In genomic region chr10:83359451-83359850, GRCm38 (mm10) we compare ENCODE assay signal across 8 mouse cellular contexts. TPM values are rescaled to one million over a fixed set of nuclear protein-coding genes. Genes with fewer than 3 reads are reported as not detected.
DNase-seq lines count a peak whose midpoint lies in the region; ATAC-seq and TF ChIP-seq lines count a peak whose summit lies in the region.

No protein-coding gene starts in this region.

- H3K27ac ChIP-seq in heart, embryonic 13.5 days (replicated peaks), result no peak overlapping the region; the same call in 1 of the 2 replicates
- H3K27ac ChIP-seq in cortical plate, adult 2 months (ENCODE audit: insufficient read depth, low read length), result peak overlapping the region; percentile 60; the same call in 1 of the 2 replicates
- H3K27ac ChIP-seq in intestine, postnatal 0 days (ENCODE audit: low read depth, low read length), result no peak overlapping the region
- H3K27ac ChIP-seq in midbrain, embryonic 14.5 days (replicated peaks; ENCODE audit: low read depth, low read length), result peak overlapping the region; percentile 63

- WGBS in heart, embryonic 13.5 days, result 85% methylated on average over 4 of the region's 4 CpGs
- WGBS in intestine, postnatal 0 days, result 68% methylated on average over 4 of the region's 4 CpGs
- WGBS in midbrain, embryonic 14.5 days, result 86% methylated on average over 4 of the region's 4 CpGs

- peaks cover 21% of the 10 kb centered on the region for H3K36me3 ChIP-seq in heart, embryonic 13.5 days
- peaks cover 21% of the 10 kb centered on the region for H3K36me3 ChIP-seq in intestine, postnatal 0 days (ENCODE audit: control insufficient read depth, insufficient read depth)
- H3K36me3 ChIP-seq in midbrain, embryonic 14.5 days (ENCODE audit: control insufficient read depth, insufficient read depth, low read length), result peaks cover 19% of the 10 kb centered on the region

- no peak for TF ChIP-seq CTCF in cortical plate, adult 2 months (IDR thresholded peaks at IDR 0.05; ENCODE audit: extremely low read depth, insufficient read depth, low read length)
- TF ChIP-seq CTCF in intestine, postnatal 0 days (IDR thresholded peaks at IDR 0.05; ENCODE audit: low read depth), result no peak

- H3K9me3 ChIP-seq in heart, embryonic 13.5 days, result no peaks in the 10 kb centered on the region
- H3K9me3 ChIP-seq in intestine, postnatal 0 days (ENCODE audit: control insufficient read depth), result no peaks in the 10 kb centered on the region
- H3K9me3 ChIP-seq in midbrain, embryonic 14.5 days (ENCODE audit: control insufficient read depth, low read length), result no peaks in the 10 kb centered on the region

- H3K4me2 ChIP-seq in heart, embryonic 13.5 days, result peak overlapping the region; percentile 89
- peak overlapping the region; percentile 92 for H3K4me2 ChIP-seq in intestine, postnatal 0 days (replicated peaks; ENCODE audit: low read depth)
- H3K4me2 ChIP-seq in midbrain, embryonic 14.5 days (ENCODE audit: low read length), result peak overlapping the region; percentile 86

- no peak for ATAC-seq in heart, embryonic 13.5 days (ENCODE audit: extremely low read depth, insufficient number of reproducible peaks, low FRiP score, low TSS enrichment)
- ATAC-seq in intestine, postnatal 0 days, result no peak
- ATAC-seq in midbrain, embryonic 14.5 days (ENCODE audit: low FRiP score, low TSS enrichment), result no peak
- no peak for ATAC-seq in megakaryocyte-erythroid progenitor cell, adult 5-6 weeks (replicated peaks; ENCODE audit: low FRiP score, low TSS enrichment, poor library complexity, severe bottlenecking)

- peak overlapping the region; percentile 52; the same call in 1 of the 2 replicates for H3K9ac ChIP-seq in heart, embryonic 13.5 days
- H3K9ac ChIP-seq in intestine, postnatal 0 days (ENCODE audit: low read depth, low read length), result no peak overlapping the region
- no peak overlapping the region; the same call in 1 of the 2 replicates for H3K9ac ChIP-seq in midbrain, embryonic 14.5 days (replicated peaks; ENCODE audit: low read length)

- no peak for TF ChIP-seq POLR2A in cortical plate, adult 2 months (IDR thresholded peaks at IDR 0.05; ENCODE audit: extremely low read depth, insufficient read depth, low read length)

- no peak for DNase-seq in heart, adult 9 months (ENCODE audit: low spot score in 2 of 2)
- DNase-seq in midbrain, embryonic 14.5 days, result no peak
- DNase-seq in urinary bladder, postnatal 36 days (ENCODE audit: low spot score in 2 of 2), result no peak
- DNase-seq in left cerebral cortex, postnatal 10 days (ENCODE audit: extremely low spot score in 1 of 2, low spot score in 2 of 2), result no peak

- intact Hi-C loops in left cerebral cortex, postnatal 10 days (cut with DNase I), result loop anchor here (10.0 kb wide), 1 partner anchor 455 kb away; no protein-coding TSS in a partner anchor

- H3K4me3 ChIP-seq in heart, embryonic 13.5 days, result peak overlapping the region; percentile 93
- H3K4me3 ChIP-seq in cortical plate, adult 2 months (ENCODE audit: insufficient read depth, low read length), result peak overlapping the region; percentile 70
- H3K4me3 ChIP-seq in intestine, postnatal 0 days (ENCODE audit: low read depth, low read length), result peak overlapping the region; percentile 74
- peak overlapping the region; percentile 84 for H3K4me3 ChIP-seq in midbrain, embryonic 14.5 days (replicated peaks; ENCODE audit: low read depth, low read length)

- H3K27me3 ChIP-seq in heart, embryonic 13.5 days (replicated peaks), result no peaks in the 10 kb centered on the region
- no peaks in the 10 kb centered on the region for H3K27me3 ChIP-seq in intestine, postnatal 0 days (replicated peaks; ENCODE audit: control insufficient read depth, insufficient read depth, low read length)
- H3K27me3 ChIP-seq in midbrain, embryonic 14.5 days (ENCODE audit: control insufficient read depth, insufficient read depth, low read length), result no peaks in the 10 kb centered on the region

- H3K4me1 ChIP-seq in heart, embryonic 13.5 days, result peaks cover 37% of the 10 kb centered on the region
- no peaks in the 10 kb centered on the region; the same call in 1 of the 2 replicates for H3K4me1 ChIP-seq in cortical plate, adult 2 months (ENCODE audit: control insufficient read depth, insufficient read depth, low read length)
- no peaks in the 10 kb centered on the region for H3K4me1 ChIP-seq in intestine, postnatal 0 days (replicated peaks; ENCODE audit: control insufficient read depth, insufficient read depth, low read length)
- peaks cover 11% of the 10 kb centered on the region for H3K4me1 ChIP-seq in midbrain, embryonic 14.5 days (ENCODE audit: control insufficient read depth, insufficient read depth, low read length)

RNA-seq across cellular contexts. Expression of gene D10Wsu102e, which starts 0.6 kb away (rescaled TPM):
- 0.39 and 0.40 TPM in 2 replicates for polyA plus RNA-seq in heart, embryonic 13.5 days (2015; fragmentation: Nextera tagmentation; extraction: Ambion mirVana)
- 1.4 and 1.5 TPM in 2 replicates for polyA plus RNA-seq in cortical plate, adult 2 months (2012; rRNA removed)
- polyA plus RNA-seq in intestine, postnatal 0 days (2015; fragmentation: Nextera tagmentation; extraction: Ambion mirVana), result 0.17 and 0.21 TPM in 2 replicates
- polyA plus RNA-seq in midbrain, embryonic 14.5 days (2014; fragmentation: Nextera tagmentation; extraction: Ambion mirVana), result 1.0 and 1.1 TPM in 2 replicates
- total RNA-seq in megakaryocyte-erythroid progenitor cell, adult 5-6 weeks (2014; fragmentation: Nextera tagmentation), result 1.7 TPM in 2 replicates
- total RNA-seq in megakaryocyte-erythroid progenitor cell, adult 5-6 weeks (2017), result 1.5 and 1.8 TPM in 2 replicates
- 1 to 10 TPM; 2.8 to 3.3 TPM for total RNA-seq in left cerebral cortex, postnatal 10 days (2021)

RNA-seq across cellular contexts. Expression of gene Slc41a2, which starts 21.8 kb away (rescaled TPM):
- 0.61 and 0.62 TPM in 2 replicates for polyA plus RNA-seq in heart, embryonic 13.5 days (2015; fragmentation: Nextera tagmentation; extraction: Ambion mirVana)
- 11.1 and 12.0 TPM in 2 replicates for polyA plus RNA-seq in cortical plate, adult 2 months (2012; rRNA removed)
- 1.6 and 1.9 TPM in 2 replicates for polyA plus RNA-seq in intestine, postnatal 0 days (2015; fragmentation: Nextera tagmentation; extraction: Ambion mirVana)
- polyA plus RNA-seq in midbrain, embryonic 14.5 days (2014; fragmentation: Nextera tagmentation; extraction: Ambion mirVana), result 8.6 and 9.9 TPM in 2 replicates
- total RNA-seq in megakaryocyte-erythroid progenitor cell, adult 5-6 weeks (2014; fragmentation: Nextera tagmentation), result not detected in 2 replicates
- total RNA-seq in megakaryocyte-erythroid progenitor cell, adult 5-6 weeks (2017), result 3.8 TPM in 1 of 2 replicates, not detected in the other
- total RNA-seq in left cerebral cortex, postnatal 10 days (2021), result 10 to 100 TPM; 35.6 to 37.7 TPM

Comparison
In these comparisons a context has a peak if more than half of its experiments do, and no peak if none do; other contexts are left out.
1. H3K27ac ChIP-seq: peak in cortical plate, adult 2 months (single experiment) and midbrain, embryonic 14.5 days (single experiment); none in heart, embryonic 13.5 days (single experiment) and intestine, postnatal 0 days (single experiment).
2. Peak in every context shown above with its lines, with median percentiles within 50 percentile points of each other: H3K4me2 ChIP-seq and H3K4me3 ChIP-seq.